Mouse (Mus musculus) stomach, embryonic 16.5 days (tissue): ENCODE data around the gene Map4. TPM values are rescaled to one million over a fixed set of nuclear protein-coding genes. Genes with fewer than 3 reads are reported as not detected.

Source experiments
- ATAC-seq: fragments of 200-750 bp; cut with Nextera tagmentation; 2 replicates; pipeline ENCODE4 v1.8.0; 2017; ENCODE audit warnings: moderate number of reproducible peaks, moderate TSS enrichment; ENCODE audit not compliant: insufficient read depth, low FRiP score
- H3K27ac ChIP-seq: fragments of 300-500 bp; sonication (generic); 2 replicates; pipeline ENCODE4 v1.5.1; 2014; ENCODE audit warnings: low read length
- H3K27me3 ChIP-seq: fragments of 300-500 bp; sonication (generic); 2 replicates; pipeline ENCODE4 v1.6.1; 2014; ENCODE audit warnings: low read length, control low read depth, mixed read lengths; ENCODE audit not compliant: control insufficient read depth, insufficient read depth
- H3K36me3 ChIP-seq: fragments of 300-500 bp; sonication (generic); 2 replicates; pipeline ENCODE4 v1.6.1; 2014; ENCODE audit warnings: low read length; ENCODE audit not compliant: control insufficient read depth, insufficient read depth
- H3K4me1 ChIP-seq: fragments of 300-500 bp; sonication (generic); 2 replicates; pipeline ENCODE4 v1.6.1; 2014; ENCODE audit warnings: low read length, control low read depth, mixed read lengths; ENCODE audit not compliant: control insufficient read depth, insufficient read depth
- H3K4me2 ChIP-seq: fragments of 300-500 bp; sonication (generic); 2 replicates; pipeline ENCODE4 v1.6.1; 2014; ENCODE audit warnings: low read depth, low read length, mixed read lengths
- H3K4me3 ChIP-seq: fragments of 300-500 bp; sonication (generic); replicated peaks from 2 replicates; pipeline ENCODE4 v1.5.1; 2014; ENCODE audit warnings: mild to moderate bottlenecking, low read length
- H3K9ac ChIP-seq: fragments of 300-500 bp; sonication (generic); 2 replicates; pipeline ENCODE4 v1.6.1; 2014; ENCODE audit warnings: low read length
- H3K9me3 ChIP-seq: fragments of 300-500 bp; sonication (generic); replicated peaks from 2 replicates; pipeline ENCODE4 v1.6.1; 2016; ENCODE audit warnings: low read length, control low read depth; ENCODE audit not compliant: control insufficient read depth
- WGBS: fragments of 180-500 bp; shearing (Covaris S2); extraction: QIAGEN DNeasy Blood & Tissue Kit; methylation state at CpG from one replicate; pipeline ENCODE4 v1.1.7; 2014; 5-methylcytosine and 5-hydroxymethylcytosine counted together
- polyA plus RNA-seq: library from polyadenylated mRNA; unstranded; fragments of >200 nt; fragmentation: Nextera tagmentation; extraction: Ambion mirVana; gene quantifications from 2 replicates; pipeline ENCODE4 v1.2.1, GENCODE M21; 2015

Map4 gene
- polyA plus RNA-seq, 1 experiment from 2014 or later, result 73.2 TPM

DNA sequence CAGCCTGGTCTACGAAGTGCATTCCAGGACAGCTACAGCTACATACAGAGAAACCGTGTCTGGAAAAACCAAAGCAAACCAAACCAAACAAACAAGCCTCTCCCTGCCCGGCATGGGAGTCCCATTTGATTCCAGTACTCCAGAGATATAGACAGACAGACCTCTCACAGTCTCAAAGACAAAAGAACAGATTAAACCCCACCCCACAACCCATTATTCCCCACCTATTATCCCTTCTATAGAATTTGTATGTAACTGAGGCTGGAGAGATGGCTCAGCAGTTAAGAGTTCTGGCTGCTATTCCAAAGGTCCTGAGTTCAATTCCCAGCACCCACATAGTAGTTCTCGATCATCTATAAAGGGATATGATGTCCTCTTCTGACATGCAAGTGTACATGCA, 21.3 kb upstream of the Map4 start:
- H3K27me3 ChIP-seq, result no peaks in the 10 kb centered on the region
- WGBS, result 80% methylated on average over 4 of the region's 4 CpGs
- H3K4me3 ChIP-seq, result no peak overlapping the region
- no peak overlapping the region for H3K27ac ChIP-seq
- H3K36me3 ChIP-seq, result no peaks in the 10 kb centered on the region
- H3K9me3 ChIP-seq, result no peaks in the 10 kb centered on the region
- H3K4me2 ChIP-seq, result no peak overlapping the region
- no peak overlapping the region for H3K9ac ChIP-seq
- ATAC-seq, result no peak
- H3K4me1 ChIP-seq, result no peaks in the 10 kb centered on the region

DNA sequence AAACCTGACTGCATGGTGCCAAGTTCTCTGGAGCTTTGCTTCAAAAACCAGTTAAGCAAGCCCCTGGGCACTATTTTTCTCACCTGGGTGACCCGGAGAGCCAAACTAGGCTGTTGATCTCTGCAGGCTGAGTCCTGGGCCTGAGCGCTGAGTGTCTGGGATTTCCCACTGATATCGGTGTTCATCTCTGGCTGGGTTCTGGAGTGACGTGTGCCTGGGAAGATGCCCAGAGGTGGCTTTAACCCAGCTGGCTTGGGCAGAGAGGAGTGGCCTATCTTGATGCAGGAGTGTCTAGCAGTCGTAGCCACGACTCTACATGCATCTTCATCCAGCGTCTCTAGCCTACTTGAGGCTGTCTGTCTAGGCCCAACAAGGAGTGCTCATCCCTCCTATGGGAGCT, 19.5 kb upstream of the Map4 start:
- Histone ChIP-seq H3K4me1 (no peaks in the 10 kb centered on the region), H3K27ac (no peak overlapping the region), H3K9me3 (no peaks in the 10 kb centered on the region), H3K27me3 (no peaks in the 10 kb centered on the region), H3K9ac (no peak overlapping the region), H3K4me3 (no peak overlapping the region), H3K4me2 (no peak overlapping the region), H3K36me3 (no peaks in the 10 kb centered on the region)
- ATAC-seq, result no peak
- 83% methylated on average over 7 of the region's 7 CpGs for WGBS

DNA sequence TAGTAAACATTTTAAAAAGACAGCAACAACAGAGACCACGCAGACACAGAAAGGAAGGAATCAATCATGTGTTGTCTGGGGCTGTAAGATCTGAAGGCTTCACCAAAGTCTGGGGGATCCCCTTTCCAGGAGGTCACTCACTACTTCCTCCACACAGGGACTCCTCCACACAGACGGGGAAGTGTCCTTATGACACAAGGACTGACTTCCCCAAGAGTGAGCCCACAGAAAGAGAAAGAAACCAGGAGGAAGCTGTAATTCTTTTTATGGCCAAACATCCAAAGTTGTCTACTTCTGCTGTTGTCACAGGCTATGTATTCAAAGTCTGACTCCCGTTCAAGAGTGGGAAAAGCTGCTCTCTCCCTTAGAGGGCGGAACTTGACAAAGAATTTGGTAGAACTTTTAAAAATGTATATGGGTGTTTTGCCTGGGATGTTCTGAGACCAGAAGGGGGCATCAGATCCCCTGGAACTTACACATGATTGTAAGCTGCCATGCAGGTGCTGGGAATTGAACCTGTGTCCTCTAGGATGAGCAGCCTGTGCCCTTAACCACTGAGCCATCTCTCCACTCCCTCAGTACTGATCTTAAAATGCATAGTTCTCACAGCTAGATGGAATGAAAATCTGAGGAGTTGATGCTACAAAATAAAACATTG, 16.9 kb upstream of the Map4 start:
- Histone ChIP-seq H3K36me3 (no peaks in the 10 kb centered on the region), H3K27me3 (no peaks in the 10 kb centered on the region), H3K4me2 (no peak overlapping the region), H3K9me3 (no peaks in the 10 kb centered on the region), H3K4me3 (no peak overlapping the region), H3K9ac (no peak overlapping the region), H3K4me1 (no peaks in the 10 kb centered on the region), H3K27ac (no peak overlapping the region)
- ATAC-seq, result no peak
- 51% methylated on average over 4 of the region's 4 CpGs for WGBS

DNA sequence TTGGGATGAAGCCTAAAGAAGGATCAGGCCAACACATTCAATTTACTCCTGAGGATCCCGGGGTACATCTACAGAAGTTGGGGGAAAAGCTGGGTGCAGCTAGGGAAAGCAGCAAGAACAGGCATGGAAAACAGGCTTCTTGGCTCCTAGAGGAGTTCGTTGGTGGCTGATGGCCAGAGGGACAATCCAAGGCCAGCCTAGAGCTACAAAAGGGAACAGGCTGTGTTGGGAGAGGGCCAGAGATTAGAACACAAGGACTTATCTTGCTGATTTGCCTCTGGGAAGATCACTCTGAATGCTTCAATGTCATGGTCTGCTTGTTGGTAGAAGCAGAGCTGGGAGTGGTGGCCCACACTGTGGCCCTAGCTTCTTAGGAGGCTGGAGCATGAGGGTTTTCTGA, 13.3 kb upstream of the Map4 start:
- 87% methylated on average over 2 of the region's 2 CpGs for WGBS
- ATAC-seq, result no peak

DNA sequence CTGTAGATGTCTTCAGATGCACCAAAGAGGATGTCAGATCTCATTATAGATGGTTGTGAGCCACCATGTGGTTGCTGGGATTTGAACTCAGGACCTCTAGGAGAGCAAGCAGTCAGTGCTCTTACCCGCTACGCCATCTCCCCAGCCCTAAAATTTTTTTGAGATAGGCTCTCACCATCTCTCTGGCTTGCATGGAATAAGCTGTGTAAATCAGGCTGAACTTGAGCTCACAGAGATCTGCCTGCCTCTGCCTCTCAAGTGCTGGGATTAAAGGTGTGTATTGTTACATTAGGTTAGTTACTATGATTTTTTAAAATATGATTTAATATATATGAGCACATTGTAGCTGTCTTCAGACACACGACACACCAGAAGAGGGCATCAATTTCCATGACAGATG, 2.1 kb upstream of the Map4 start:
- 94% methylated on average over 3 of the region's 3 CpGs for WGBS
- H3K4me2 ChIP-seq, result no peak overlapping the region
- no peak for ATAC-seq
- H3K27ac ChIP-seq, result no peak overlapping the region
- no peaks in the 10 kb centered on the region for H3K36me3 ChIP-seq
- H3K9ac ChIP-seq, result no peak overlapping the region
- peaks cover 10% of the 10 kb centered on the region; the same call in 1 of the 2 replicates for H3K4me1 ChIP-seq
- H3K4me3 ChIP-seq, result no peak overlapping the region
- H3K9me3 ChIP-seq, result no peaks in the 10 kb centered on the region
- H3K27me3 ChIP-seq, result no peaks in the 10 kb centered on the region

More for the DNA sequence above, 13.3 kb upstream of the Map4 start:
- Histone ChIP-seq H3K4me1 (no peaks in the 10 kb centered on the region), H3K4me2 (no peak overlapping the region), H3K27ac (no peak overlapping the region), H3K36me3 (no peaks in the 10 kb centered on the region), H3K9me3 (no peaks in the 10 kb centered on the region), H3K4me3 (no peak overlapping the region), H3K27me3 (no peaks in the 10 kb centered on the region), H3K9ac (no peak overlapping the region)

DNA sequence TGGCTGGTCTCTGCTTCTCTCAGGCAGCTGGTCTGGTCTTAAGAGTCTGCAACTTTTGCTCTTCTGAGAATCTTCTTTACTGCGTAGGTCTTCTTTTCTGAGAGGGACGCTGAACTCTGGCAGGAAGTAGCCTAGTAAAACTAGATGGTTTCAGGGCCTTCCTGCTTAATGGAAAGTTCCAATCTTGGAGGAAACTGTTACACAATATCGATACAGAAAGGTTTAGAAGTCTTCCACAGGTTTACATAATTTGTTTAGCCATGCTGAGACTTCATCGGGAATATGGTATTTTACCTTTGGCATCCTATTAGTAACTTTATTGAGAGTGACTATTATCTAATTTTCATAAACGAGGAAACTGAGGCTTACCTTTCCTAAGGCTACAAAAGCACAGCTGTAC, 1.2 kb upstream of the Map4 start:
- Histone ChIP-seq H3K4me1 (peaks cover 10% of the 10 kb centered on the region; the same call in 1 of the 2 replicates), H3K27ac (no peak overlapping the region), H3K9me3 (no peaks in the 10 kb centered on the region), H3K36me3 (no peaks in the 10 kb centered on the region), H3K9ac (no peak overlapping the region), H3K4me3 (no peak overlapping the region), H3K4me2 (no peak overlapping the region), H3K27me3 (no peaks in the 10 kb centered on the region)
- no peak for ATAC-seq
- 90% methylated on average over 5 of the region's 5 CpGs for WGBS

DNA sequence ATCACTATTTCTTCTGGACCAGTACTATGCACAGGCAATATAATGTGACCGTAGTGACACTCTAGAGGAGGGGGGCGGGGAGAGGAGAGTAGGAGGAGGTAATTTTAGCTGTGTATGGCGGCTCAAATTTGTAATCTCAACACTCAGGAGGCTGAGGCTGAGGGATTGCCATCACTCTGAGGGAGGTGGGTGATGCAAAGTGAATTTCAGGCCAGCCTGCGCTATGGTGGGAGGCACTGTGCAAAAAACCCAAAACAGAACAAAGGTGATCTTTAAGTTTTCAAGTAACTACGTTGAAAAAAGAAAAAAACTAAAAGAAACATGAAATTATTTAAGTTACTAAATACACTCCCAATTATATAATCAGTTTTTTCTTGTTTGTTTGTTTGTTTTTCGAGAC, 508 bp upstream of the Map4 start:
- WGBS, result 66% methylated on average over 6 of the region's 6 CpGs
- H3K9me3 ChIP-seq, result no peaks in the 10 kb centered on the region
- H3K27ac ChIP-seq, result peak overlapping the region; percentile 96
- H3K4me1 ChIP-seq, result peaks cover 10% of the 10 kb centered on the region; the same call in 1 of the 2 replicates
- no peaks in the 10 kb centered on the region for H3K27me3 ChIP-seq
- peak overlapping the region; percentile 96; the same call in 1 of the 2 replicates for H3K9ac ChIP-seq
- no peak for ATAC-seq
- H3K36me3 ChIP-seq, result no peaks in the 10 kb centered on the region
- peak overlapping the region; percentile 46 for H3K4me2 ChIP-seq
- H3K4me3 ChIP-seq, result peak overlapping the region; percentile 91

DNA sequence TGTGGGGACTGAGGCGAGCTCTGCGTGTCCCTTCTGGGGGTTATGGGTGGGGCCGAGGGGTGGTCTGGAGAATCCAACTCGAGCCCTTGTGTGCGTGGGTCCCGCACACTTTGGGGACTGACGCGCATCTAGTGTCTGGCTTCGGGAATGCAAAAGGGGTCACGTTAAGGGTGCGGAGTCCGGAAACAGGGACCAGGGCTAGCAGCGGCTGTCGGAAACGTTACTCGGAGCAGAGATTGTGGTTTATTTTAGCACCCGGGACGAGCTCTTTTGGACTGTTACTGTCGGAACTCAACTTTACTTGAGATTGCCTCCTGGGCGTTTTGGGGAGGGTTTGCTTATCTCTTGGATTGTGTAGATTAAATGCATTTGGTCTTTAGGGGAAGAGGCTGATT, 1.1 kb downstream of the Map4 start:
- Histone ChIP-seq H3K4me1 (peaks cover 10% of the 10 kb centered on the region; the same call in 1 of the 2 replicates), H3K36me3 (no peaks in the 10 kb centered on the region), H3K4me3 (peak overlapping the region; percentile 91), H3K9me3 (no peaks in the 10 kb centered on the region), H3K27me3 (no peaks in the 10 kb centered on the region), H3K9ac (peak overlapping the region; percentile 96), H3K4me2 (peak overlapping the region; percentile 78), H3K27ac (peak overlapping the region; percentile 96)
- no peak for ATAC-seq
- under 1% methylated on average over 20 of the region's 20 CpGs for WGBS

DNA sequence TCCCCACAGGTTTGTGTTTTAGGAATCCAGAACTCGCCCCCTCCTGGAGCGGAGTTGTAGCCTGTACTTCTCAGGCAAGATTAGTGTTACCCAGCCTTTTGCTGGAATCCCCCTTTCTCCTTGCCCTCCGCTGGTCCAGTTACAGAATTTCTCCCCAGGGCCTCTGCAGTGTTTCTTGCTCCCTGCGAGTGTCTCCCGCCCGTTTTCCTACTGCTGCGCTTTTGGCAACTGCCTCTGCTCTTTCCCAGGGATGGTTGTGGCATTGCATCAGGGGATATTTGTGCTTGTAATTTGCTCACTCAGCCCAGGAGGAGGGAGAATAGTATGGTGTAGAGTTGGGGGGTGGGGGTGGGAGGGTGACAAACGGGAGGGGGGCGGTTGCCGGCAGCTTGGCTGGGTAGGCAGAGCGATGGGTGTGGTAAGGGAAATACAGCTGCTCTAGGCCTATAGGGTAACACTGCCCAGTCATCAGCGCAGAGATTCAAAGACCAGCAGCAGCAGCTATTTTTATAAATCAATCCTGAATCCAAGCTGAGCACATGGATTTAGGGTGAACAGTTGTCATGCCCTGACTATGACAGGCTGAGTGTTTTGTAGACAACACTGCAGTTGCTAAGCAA, 1.6 kb downstream of the Map4 start:
- Histone ChIP-seq H3K4me2 (peak overlapping the region; percentile 78), H3K27ac (peak overlapping the region; percentile 96), H3K4me3 (peak overlapping the region; percentile 91), H3K9me3 (no peaks in the 10 kb centered on the region), H3K36me3 (no peaks in the 10 kb centered on the region), H3K9ac (peak overlapping the region; percentile 96), H3K4me1 (peaks cover 10% of the 10 kb centered on the region; the same call in 1 of the 2 replicates), H3K27me3 (no peaks in the 10 kb centered on the region)
- under 1% methylated on average over 12 of the region's 12 CpGs for WGBS
- ATAC-seq, result no peak
